Mouse (Mus musculus) G1E (cell line): Measurements from ENCODE around the gene Spon1. TPM values are rescaled to one million over a fixed set of nuclear protein-coding genes. Genes with fewer than 3 reads are reported as not detected.

Source experiments
- ATAC-seq: 2 replicates; pipeline ENCODE4 v1.8.0; 2016; ENCODE audit warnings: mild to moderate bottlenecking; ENCODE audit not compliant: insufficient number of reproducible peaks, poor library complexity, low FRiP score, severe bottlenecking; ENCODE audit errors: extremely low read depth
- DNase-seq: peaks from one replicate; pipeline ENCODE4 v3.0.0; 2012; ENCODE audit warnings: low spot score
- H3K27me3 ChIP-seq: 2 replicates; pipeline ENCODE4 v1.6.1; 2012; ENCODE audit warnings: mild to moderate bottlenecking, low read length, inconsistent platforms; ENCODE audit not compliant: insufficient read depth
- H3K36me3 ChIP-seq: replicated peaks from 2 replicates; pipeline ENCODE3; 2012; ENCODE audit warnings: mild to moderate bottlenecking, inconsistent platforms
- H3K4me1 ChIP-seq: 2 replicates; pipeline ENCODE4 v1.6.1; 2012; ENCODE audit warnings: low read depth, low read length, inconsistent platforms, mixed read lengths; ENCODE audit not compliant: insufficient read depth
- H3K4me3 ChIP-seq: 2 replicates; pipeline ENCODE4 v1.5.1; 2012; ENCODE audit warnings: low read depth, mild to moderate bottlenecking, inconsistent platforms, low read length, moderate library complexity, mixed read lengths
- H3K9me3 ChIP-seq: replicated peaks from 2 replicates; pipeline ENCODE4 v1.6.1; 2012; ENCODE audit warnings: inconsistent platforms
- CTCF ChIP-seq: IDR thresholded peaks from 2 replicates; pipeline ENCODE4 v1.5.1; 2012; ENCODE audit warnings: low read depth, low read length, inconsistent platforms, mixed read lengths
- GATA1 ChIP-seq: IDR thresholded peaks from 2 replicates; pipeline ENCODE4 v1.6.1; 2012; ENCODE audit warnings: borderline replicate concordance, low read length, inconsistent platforms, mixed read lengths
- GATA2 ChIP-seq: IDR thresholded peaks from 2 replicates; pipeline ENCODE4 v1.6.1; 2012; ENCODE audit warnings: low read depth, low read length, inconsistent platforms, borderline replicate concordance
- POLR2AphosphoS5 ChIP-seq: IDR thresholded peaks from 2 replicates; pipeline ENCODE4 v1.6.1; 2012; ENCODE audit warnings: low read depth, low read length, inconsistent platforms; ENCODE audit not compliant: insufficient replicate concordance
- TAL1 ChIP-seq: conservative IDR thresholded peaks from 2 replicates; pipeline ENCODE4 v1.6.1; 2012; ENCODE audit warnings: low read depth, low read length, inconsistent platforms, mixed read lengths
- polyA plus RNA-seq: library from polyadenylated mRNA; stranded (reverse); fragments of >175 nt; gene quantifications from 2 replicates; pipeline ENCODE4 v1.2.3, GENCODE M21; 2012
- total RNA-seq, 2 experiments: library from RNA; stranded (forward) in 1 of 2; stranded (reverse) in 1 of 2; fragments of 200-1000 nt in 1 of 2; fragments of >200 nt in 1 of 2; fragmentation: Nextera tagmentation in 1 of 2; gene quantifications; 2 replicates each; pipeline ENCODE4 v1.2.3; 2014 to 2017

Gene Spon1
- total and polyA plus RNA-seq, 3 experiments = 0.05 TPM; not detected in 2

DNA sequence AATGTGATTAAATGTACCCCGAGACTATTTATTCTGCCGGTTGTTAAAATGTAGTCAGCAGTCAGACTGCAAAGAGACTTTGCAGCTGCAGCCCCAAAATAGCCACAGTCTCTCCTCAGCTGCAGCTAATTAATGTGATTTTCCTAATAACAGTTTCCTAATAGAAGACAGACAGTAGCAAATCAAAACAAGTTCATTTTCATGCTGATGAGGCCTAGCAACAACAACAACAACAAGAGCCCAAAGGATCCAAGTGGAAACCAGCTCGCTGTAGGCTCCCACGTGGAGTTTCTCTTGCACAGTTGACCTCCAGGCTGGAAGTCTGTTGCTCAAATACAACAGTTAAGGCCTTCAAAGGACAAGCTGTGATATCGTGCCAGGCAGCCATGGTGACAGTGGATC, 93.7 kb downstream of the Spon1 start:
- TF ChIP-seq GATA1 = no peak
- TF ChIP-seq GATA2 = no peak
- TF ChIP-seq TAL1 = no peak
- TF ChIP-seq CTCF = no peak
- TF ChIP-seq POLR2AphosphoS5 = no peak

DNA sequence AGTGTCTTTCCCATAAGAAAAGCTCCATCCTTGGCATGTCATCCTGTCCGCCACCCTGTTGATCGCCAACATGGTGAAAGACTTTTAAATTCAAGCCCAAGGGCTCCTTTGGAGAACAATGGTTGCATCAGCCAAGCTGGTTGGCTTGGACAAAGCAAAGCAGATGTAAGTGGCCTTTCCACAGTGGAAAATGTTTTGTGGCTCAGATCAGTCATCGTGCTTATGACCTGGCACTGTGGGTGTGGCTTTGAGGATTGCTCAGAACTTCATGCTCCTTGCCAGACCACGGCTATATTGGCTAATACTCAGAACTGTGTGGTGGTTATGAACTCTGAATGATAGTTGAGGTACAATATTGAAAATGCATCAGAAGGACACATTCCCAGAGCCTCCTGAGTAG, 96.2 kb downstream of the Spon1 start:
- no peaks in the 10 kb centered on the region for H3K4me1 ChIP-seq
- no peaks in the 10 kb centered on the region for H3K36me3 ChIP-seq
- 0 out of 2 replicates have a peak, but pooled peaks cover 3% of the 10 kb centered on the region for H3K9me3 ChIP-seq
- no peaks in the 10 kb centered on the region for H3K27me3 ChIP-seq
- ATAC-seq (no peak), DNase-seq (no peak)
- TF ChIP-seq GATA1 = no peak
- no peak for TF ChIP-seq POLR2AphosphoS5
- TF ChIP-seq CTCF = no peak
- TF ChIP-seq GATA2 = no peak
- TF ChIP-seq TAL1 = no peak
- no peak overlapping the region for H3K4me3 ChIP-seq

More for the DNA sequence above, 93.7 kb downstream of the Spon1 start:
- no peaks in the 10 kb centered on the region for H3K4me1 ChIP-seq
- ATAC-seq = no peak
- H3K36me3 ChIP-seq = no peaks in the 10 kb centered on the region
- DNase-seq = no peak
- H3K27me3 ChIP-seq = no peaks in the 10 kb centered on the region
- H3K4me3 ChIP-seq = no peak overlapping the region
- peaks cover 16% of the 10 kb centered on the region; the same call in 1 of the 2 replicates for H3K9me3 ChIP-seq

DNA sequence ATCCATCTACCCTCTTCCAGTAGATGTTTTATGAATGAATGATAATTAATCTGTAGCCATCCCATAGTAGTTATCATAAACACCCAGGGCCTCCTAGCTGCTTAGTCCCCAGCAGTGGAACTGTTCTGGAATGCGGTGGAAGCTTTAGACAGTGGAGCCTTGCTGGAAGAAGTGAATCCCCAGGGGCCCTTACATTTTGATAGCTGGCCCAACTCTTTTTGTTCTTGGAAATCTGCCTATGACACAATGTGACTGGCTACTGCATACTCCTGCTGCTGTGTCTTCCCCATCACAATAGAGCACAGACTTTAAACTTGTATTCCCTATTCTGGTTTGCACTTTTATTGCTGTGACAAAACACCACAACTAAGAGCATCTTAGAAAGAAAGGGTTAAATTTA, 107.0 kb downstream of the Spon1 start:
- no peak for DNase-seq
- Histone ChIP-seq H3K4me1 (no peaks in the 10 kb centered on the region), H3K9me3 (peaks cover 3% of the 10 kb centered on the region), H3K4me3 (no peak overlapping the region), H3K36me3 (no peaks in the 10 kb centered on the region), H3K27me3 (no peaks in the 10 kb centered on the region)
- no peak for TF ChIP-seq POLR2AphosphoS5
- no peak for ATAC-seq

DNA sequence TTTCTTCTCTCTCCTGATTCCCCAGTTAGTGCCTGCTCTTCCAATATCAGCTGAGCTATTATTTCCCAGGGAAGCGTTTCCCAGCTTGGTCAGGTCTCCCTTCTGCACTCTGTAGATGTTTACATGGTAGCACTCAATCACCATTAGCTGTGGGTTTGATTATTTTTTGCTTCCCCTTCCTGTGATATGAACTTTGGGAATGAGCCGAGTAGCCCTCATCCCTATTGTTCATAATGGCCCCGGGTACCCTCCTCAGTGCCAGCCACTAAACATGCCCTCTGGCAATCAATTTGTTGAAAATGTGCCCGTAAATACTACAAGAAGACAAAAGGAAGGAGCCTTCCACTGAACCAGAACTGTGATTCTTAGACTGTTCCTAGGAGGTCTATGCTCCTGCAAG, 111.7 kb downstream of the Spon1 start:
- Histone ChIP-seq H3K9me3 (peaks cover 3% of the 10 kb centered on the region), H3K4me1 (no peaks in the 10 kb centered on the region), H3K27me3 (no peaks in the 10 kb centered on the region), H3K36me3 (no peaks in the 10 kb centered on the region), H3K4me3 (no peak overlapping the region)
- DNase-seq (no peak), ATAC-seq (no peak)
- TF ChIP-seq POLR2AphosphoS5 = no peak
- no peak for TF ChIP-seq CTCF
- TF ChIP-seq GATA2 = no peak
- no peak for TF ChIP-seq GATA1
- TF ChIP-seq TAL1 = no peak

DNA sequence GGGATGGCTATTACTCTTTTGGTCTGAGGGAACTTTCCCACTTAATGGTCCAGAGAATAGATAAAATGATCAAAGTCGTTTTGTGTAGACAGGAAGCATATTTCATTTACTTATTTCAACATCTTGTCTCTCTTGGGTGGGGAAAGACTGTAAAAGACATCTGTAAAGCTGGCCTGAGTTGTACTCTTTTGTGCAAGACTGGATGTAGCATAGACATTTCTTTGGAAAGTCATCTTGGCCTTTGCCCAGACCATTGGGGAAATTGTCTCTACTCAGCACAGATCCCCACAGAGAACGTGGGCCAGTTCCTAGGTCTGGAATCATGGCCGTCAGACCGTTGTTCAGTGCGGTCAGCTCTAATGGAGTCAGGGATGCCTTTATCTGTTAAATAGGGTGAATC, 112.1 kb downstream of the Spon1 start:
- ATAC-seq (no peak), DNase-seq (no peak)
- no peak overlapping the region for H3K4me3 ChIP-seq
- H3K4me1 ChIP-seq = no peaks in the 10 kb centered on the region
- H3K36me3 ChIP-seq = no peaks in the 10 kb centered on the region
- H3K9me3 ChIP-seq = peaks cover 3% of the 10 kb centered on the region
- H3K27me3 ChIP-seq = no peaks in the 10 kb centered on the region
- TF ChIP-seq GATA2 (no peak), CTCF (no peak), TAL1 (no peak), GATA1 (no peak), POLR2AphosphoS5 (no peak)

GRCm38 (mm10) chr7:113879085-113879501, 113.3 kb downstream of the Spon1 start:
- no peak overlapping the region for H3K4me3 ChIP-seq
- no peaks in the 10 kb centered on the region for H3K4me1 ChIP-seq
- peaks cover 3% of the 10 kb centered on the region for H3K9me3 ChIP-seq
- no peaks in the 10 kb centered on the region for H3K36me3 ChIP-seq
- ATAC-seq (no peak), DNase-seq (no peak)
- H3K27me3 ChIP-seq = no peaks in the 10 kb centered on the region
- TF ChIP-seq GATA1 (no peak), TAL1 (no peak)

DNA sequence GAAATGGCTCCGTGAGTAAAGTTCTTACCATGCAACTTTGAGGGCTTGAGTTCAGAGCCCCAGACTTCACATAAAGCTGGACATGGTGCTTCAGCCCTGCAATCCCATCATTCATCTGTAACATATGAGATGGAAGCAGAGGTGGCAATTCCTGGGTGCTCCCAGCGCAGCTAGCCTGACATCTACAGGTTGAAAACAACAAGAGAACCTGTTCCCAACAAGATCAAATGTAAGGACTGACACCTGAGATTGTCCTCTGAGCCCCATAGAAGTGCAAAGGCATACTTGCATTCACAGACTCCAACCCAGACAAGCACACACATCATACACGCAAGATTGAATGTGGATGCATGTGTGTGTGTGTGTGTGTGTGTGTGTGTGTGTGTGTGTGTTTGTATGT, 114.2 kb downstream of the Spon1 start:
- no peaks in the 10 kb centered on the region for H3K27me3 ChIP-seq
- peaks cover 3% of the 10 kb centered on the region for H3K9me3 ChIP-seq
- no peaks in the 10 kb centered on the region for H3K4me1 ChIP-seq
- H3K36me3 ChIP-seq = no peaks in the 10 kb centered on the region
- ATAC-seq (no peak), DNase-seq (no peak)
- TF ChIP-seq TAL1 = no peak
- TF ChIP-seq CTCF = no peak
- no peak for TF ChIP-seq GATA2
- TF ChIP-seq GATA1 = no peak
- no peak for TF ChIP-seq POLR2AphosphoS5
- no peak overlapping the region for H3K4me3 ChIP-seq
